Mouse (Mus musculus) hindbrain, embryonic 15.5 days (tissue): ENCODE data around the gene Car4. TPM values are rescaled to one million over a fixed set of nuclear protein-coding genes. Genes with fewer than 3 reads are reported as not detected.

Experiments used
- ATAC-seq: fragments of 200-750 bp; cut with Nextera tagmentation; 2 replicates; pipeline ENCODE4 v1.8.0; 2017; ENCODE audit warnings: low read depth, moderate number of reproducible peaks, moderate TSS enrichment; ENCODE audit not compliant: low FRiP score
- H3K27ac ChIP-seq: fragments of 300-500 bp; sonication (generic); replicated peaks from 2 replicates; pipeline ENCODE4 v1.5.1; 2015; ENCODE audit warnings: mild to moderate bottlenecking, inconsistent platforms
- H3K27me3 ChIP-seq: fragments of 300-500 bp; sonication (generic); 2 replicates; pipeline ENCODE4 v1.6.1; 2015; ENCODE audit warnings: control low read depth, inconsistent platforms
- H3K36me3 ChIP-seq: fragments of 300-500 bp; sonication (generic); 2 replicates; pipeline ENCODE4 v1.6.1; 2015; ENCODE audit warnings: control low read depth, inconsistent platforms
- H3K4me1 ChIP-seq: fragments of 300-500 bp; sonication (generic); replicated peaks from 2 replicates; pipeline ENCODE4 v1.6.1; 2015; ENCODE audit warnings: control low read depth, inconsistent platforms
- H3K4me2 ChIP-seq: fragments of 300-500 bp; sonication (generic); 2 replicates; pipeline ENCODE4 v1.6.1; 2015; ENCODE audit warnings: moderate library complexity, mild to moderate bottlenecking, inconsistent platforms
- H3K4me3 ChIP-seq: fragments of 300-500 bp; sonication (generic); 2 replicates; pipeline ENCODE4 v1.5.1; 2015; ENCODE audit warnings: mild to moderate bottlenecking, inconsistent platforms
- H3K9ac ChIP-seq: fragments of 300-500 bp; sonication (generic); 2 replicates; pipeline ENCODE4 v1.6.1; 2015; ENCODE audit warnings: inconsistent platforms
- H3K9me3 ChIP-seq: fragments of 300-500 bp; sonication (generic); 2 replicates; pipeline ENCODE4 v1.6.1; 2016; ENCODE audit warnings: control low read depth, inconsistent platforms
- WGBS: fragments of 180-500 bp; shearing (Covaris S2); methylation state at CpG from one replicate; pipeline ENCODE4 v1.1.7; 2015; 5-methylcytosine and 5-hydroxymethylcytosine counted together
- polyA plus RNA-seq: library from polyadenylated mRNA; unstranded; fragments of >200 nt; fragmentation: Nextera tagmentation; extraction: Ambion mirVana; gene quantifications from 2 replicates; pipeline ENCODE4 v1.2.1, GENCODE M21; 2015

Car4 gene
- polyA plus RNA-seq, 1 experiment from 2014 or later = 4.1 TPM

DNA sequence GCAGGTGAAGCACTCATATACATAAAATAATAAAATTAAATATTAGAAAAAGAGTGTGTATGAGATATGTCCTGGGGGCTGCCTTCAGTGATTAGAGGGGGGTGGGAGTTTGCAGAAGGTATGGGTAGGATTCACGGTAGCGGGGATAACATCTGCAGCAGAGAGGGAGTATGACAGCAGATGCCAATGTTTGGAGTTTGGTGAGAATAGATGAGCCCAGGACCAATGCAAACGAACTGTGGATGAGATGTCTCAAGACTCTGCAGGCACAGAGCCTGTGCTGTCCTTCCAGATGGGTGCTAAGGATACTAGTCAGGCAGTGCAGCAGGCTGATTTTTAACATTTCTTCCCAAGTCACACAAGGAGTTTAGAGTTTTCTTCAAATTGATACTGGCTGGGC lies 19.1 kb downstream of the Car4 start:
- Histone ChIP-seq H3K4me2 (no peak overlapping the region), H3K4me1 (no peaks in the 10 kb centered on the region), H3K9ac (no peak overlapping the region), H3K9me3 (no peaks in the 10 kb centered on the region), H3K27ac (no peak overlapping the region), H3K27me3 (no peaks in the 10 kb centered on the region), H3K36me3 (no peaks in the 10 kb centered on the region), H3K4me3 (no peak overlapping the region)
- ATAC-seq = no peak
- 81% methylated on average over 3 of the region's 3 CpGs for WGBS

DNA sequence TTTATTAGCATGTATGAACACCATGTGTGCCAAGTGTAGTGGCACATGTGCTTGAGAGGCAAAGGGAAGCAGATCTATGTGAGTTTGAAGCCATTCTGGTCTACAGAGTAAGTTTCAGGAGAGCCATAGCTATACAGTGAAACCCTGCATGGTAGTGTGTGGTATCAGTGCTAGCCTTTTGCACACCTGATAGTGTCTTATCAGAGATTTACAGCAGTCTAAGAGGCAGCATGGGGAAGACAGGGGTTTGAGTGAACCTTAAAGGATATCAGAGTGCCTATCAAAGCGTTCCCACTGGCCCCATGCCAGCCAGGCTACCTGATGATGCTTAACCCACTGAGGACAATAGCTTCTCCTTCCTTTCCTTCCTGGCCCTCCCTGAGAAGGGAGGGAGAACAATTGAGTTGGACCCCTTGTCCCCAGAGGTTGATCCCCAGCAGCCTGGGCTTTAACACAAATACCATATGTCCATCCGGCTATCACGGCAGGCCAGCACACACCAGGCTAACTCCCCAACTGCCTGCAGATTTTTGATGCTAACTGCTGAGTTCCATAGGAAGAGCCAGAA lies 19.9 kb downstream of the Car4 start:
- H3K27ac ChIP-seq = no peak overlapping the region
- H3K4me2 ChIP-seq = no peak overlapping the region
- H3K9me3 ChIP-seq = no peaks in the 10 kb centered on the region
- H3K36me3 ChIP-seq = no peaks in the 10 kb centered on the region
- no peaks in the 10 kb centered on the region for H3K27me3 ChIP-seq
- no peak for ATAC-seq
- WGBS = 86% methylated on average over 3 of the region's 3 CpGs
- H3K9ac ChIP-seq = no peak overlapping the region
- no peaks in the 10 kb centered on the region for H3K4me1 ChIP-seq
- H3K4me3 ChIP-seq = no peak overlapping the region

DNA sequence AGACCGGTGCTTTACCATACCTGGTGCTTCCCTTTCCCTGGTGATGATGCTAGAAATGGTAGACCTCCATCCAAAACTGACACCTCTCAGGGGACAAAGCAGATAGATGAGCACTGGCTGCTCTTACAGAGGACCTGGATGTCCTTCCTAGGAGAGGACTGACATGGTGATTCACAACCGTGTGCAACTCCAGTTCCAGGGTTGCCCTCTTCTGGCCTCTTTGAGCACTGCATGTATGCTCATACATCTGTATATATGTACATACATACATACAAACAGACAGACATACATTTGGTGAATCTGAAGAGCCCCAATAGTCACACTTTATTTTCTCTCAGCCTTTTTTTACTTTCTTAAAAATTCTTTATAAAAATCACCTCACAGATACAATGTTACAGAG lies 20.5 kb downstream of the Car4 start:
- H3K27me3 ChIP-seq = no peaks in the 10 kb centered on the region
- no peak overlapping the region for H3K4me2 ChIP-seq
- H3K36me3 ChIP-seq = no peaks in the 10 kb centered on the region
- H3K4me1 ChIP-seq = no peaks in the 10 kb centered on the region
- no peak overlapping the region for H3K4me3 ChIP-seq
- ATAC-seq = no peak
- WGBS = 47% methylated on average over 2 of the region's 2 CpGs
- no peak overlapping the region for H3K27ac ChIP-seq
- H3K9ac ChIP-seq = no peak overlapping the region
- no peaks in the 10 kb centered on the region for H3K9me3 ChIP-seq

DNA sequence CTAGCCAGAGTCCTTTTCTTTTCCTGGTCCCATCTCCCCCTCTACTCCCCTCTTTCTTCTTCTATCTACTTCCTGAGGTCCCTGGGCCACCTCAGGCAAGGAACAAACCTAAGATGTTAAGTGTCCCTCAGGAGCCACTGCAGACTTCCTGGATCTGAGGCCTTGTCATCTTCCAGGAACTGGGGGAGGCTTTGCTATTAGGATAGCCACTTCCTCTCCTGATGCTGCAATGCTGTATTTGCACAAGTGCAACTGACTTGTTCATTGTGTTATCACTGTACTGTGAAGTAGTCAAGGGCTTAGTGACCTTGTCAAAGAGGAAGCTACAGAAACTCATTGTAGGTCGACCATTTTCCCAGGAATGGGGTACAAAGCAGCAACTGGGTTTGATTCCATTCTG lies 21.8 kb downstream of the Car4 start:
- Histone ChIP-seq H3K27ac (no peak overlapping the region), H3K4me1 (no peaks in the 10 kb centered on the region), H3K9me3 (no peaks in the 10 kb centered on the region), H3K4me3 (no peak overlapping the region), H3K36me3 (peaks cover 6% of the 10 kb centered on the region; the same call in 1 of the 2 replicates), H3K4me2 (no peak overlapping the region), H3K9ac (no peak overlapping the region), H3K27me3 (no peaks in the 10 kb centered on the region)
- no peak for ATAC-seq
- 33% methylated on average over 1 of the region's 1 CpGs for WGBS

DNA sequence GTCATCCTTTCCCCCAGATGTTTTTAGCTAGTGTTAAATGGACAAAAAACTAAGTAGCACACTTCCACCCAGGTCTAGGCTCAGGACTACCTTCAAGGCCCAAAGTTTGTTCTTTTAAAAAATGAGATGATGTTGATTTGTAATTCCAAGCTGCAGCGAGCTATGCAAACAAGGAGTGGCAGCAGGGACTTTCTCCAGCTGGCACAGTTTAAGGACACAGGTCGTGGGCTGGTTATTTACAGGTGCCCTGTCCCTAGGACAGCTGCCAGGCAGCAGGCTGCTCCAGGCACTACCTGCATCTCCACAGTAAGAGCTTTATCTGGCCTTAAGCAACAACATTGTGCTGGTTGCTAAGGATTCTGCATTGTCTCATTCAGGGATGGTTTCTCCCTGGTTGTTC lies 23.1 kb downstream of the Car4 start:
- ATAC-seq = no peak
- 75% methylated on average over 2 of the region's 2 CpGs for WGBS
- Histone ChIP-seq H3K4me2 (no peak overlapping the region), H3K9me3 (no peaks in the 10 kb centered on the region), H3K36me3 (peaks cover 15% of the 10 kb centered on the region), H3K27me3 (no peaks in the 10 kb centered on the region), H3K4me1 (no peaks in the 10 kb centered on the region), H3K4me3 (no peak overlapping the region), H3K9ac (no peak overlapping the region), H3K27ac (no peak overlapping the region)

DNA sequence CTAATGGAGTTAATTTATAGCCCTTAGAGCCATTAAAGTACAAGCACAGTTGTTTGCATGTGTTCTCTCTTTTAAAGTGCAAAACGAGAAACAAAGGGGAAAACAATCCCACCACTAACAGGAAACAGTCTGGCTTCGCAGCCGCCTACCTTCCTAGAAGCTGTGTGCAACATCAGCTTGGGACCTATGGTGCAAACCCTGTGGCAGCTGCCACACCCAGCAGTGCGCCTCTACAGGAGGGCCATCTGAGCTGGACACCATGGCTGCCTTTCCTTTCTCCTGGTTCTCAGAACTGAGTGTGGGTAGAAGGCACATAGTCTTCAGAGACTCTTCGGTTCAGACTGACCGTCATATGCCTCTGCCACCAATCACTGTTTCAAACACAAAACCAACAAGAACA lies 27.8 kb downstream of the Car4 start:
- Histone ChIP-seq H3K36me3 (peaks cover 41% of the 10 kb centered on the region), H3K9ac (no peak overlapping the region), H3K27ac (no peak overlapping the region), H3K4me3 (no peak overlapping the region), H3K4me2 (no peak overlapping the region), H3K27me3 (no peaks in the 10 kb centered on the region), H3K9me3 (no peaks in the 10 kb centered on the region), H3K4me1 (no peaks in the 10 kb centered on the region)
- ATAC-seq = no peak
- 87% methylated on average over 6 of the region's 6 CpGs for WGBS

DNA sequence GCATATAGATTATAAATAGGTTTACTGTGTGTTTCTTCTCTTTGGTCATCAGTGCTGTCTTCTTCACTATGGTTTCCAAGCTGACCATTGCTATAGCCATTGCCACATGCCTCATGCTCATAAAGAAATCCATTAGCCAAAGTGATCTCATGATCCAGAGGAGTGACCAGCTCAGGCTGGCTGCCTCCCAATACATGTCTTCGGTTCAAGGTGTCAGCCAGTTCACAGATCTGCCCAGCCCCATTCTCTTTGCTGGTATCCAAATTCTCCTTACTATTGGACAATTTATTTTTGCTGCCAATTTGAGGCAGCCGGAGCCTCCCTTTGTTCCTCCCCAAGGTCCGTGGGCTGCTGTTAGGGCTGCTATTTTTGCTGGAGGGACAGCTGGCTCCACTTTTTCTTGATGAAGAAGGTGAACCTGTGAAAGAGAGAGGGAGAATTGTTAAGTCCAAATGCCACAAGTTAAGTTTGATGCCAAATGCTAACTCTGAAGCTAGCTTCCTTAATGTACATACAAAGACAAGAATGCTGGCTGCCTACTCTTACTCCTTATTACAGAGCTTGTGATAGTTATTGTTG lies 30.8 kb downstream of the Car4 start:
- no peaks in the 10 kb centered on the region for H3K27me3 ChIP-seq
- H3K4me2 ChIP-seq = no peak overlapping the region
- H3K27ac ChIP-seq = no peak overlapping the region
- WGBS = 97% methylated on average over 3 of the region's 3 CpGs
- H3K9me3 ChIP-seq = no peaks in the 10 kb centered on the region
- no peak for ATAC-seq
- no peak overlapping the region for H3K9ac ChIP-seq
- H3K4me1 ChIP-seq = no peaks in the 10 kb centered on the region
- peaks cover 57% of the 10 kb centered on the region for H3K36me3 ChIP-seq
- no peak overlapping the region for H3K4me3 ChIP-seq

DNA sequence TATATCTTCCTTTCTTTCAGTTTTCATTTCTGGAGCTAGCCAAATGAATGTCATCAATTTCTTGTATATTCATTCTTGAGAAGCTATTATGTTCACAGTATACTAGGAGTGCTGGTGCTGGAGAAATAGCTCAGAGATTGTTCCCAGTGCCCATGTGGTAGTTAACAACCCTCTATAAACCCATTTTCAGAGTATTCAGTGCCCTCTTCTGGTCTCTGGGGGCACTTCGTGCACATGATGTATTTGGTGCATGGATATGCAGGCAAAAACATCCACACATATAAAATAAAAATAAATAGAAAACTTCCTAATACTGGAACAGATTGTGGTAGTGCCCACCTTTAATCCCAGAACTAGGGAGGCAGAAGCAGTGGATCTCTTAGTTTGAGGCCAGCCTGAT lies 35.4 kb downstream of the Car4 start:
- Histone ChIP-seq H3K4me2 (no peak overlapping the region), H3K9ac (no peak overlapping the region), H3K27ac (no peak overlapping the region), H3K4me3 (no peak overlapping the region), H3K4me1 (no peaks in the 10 kb centered on the region), H3K27me3 (no peaks in the 10 kb centered on the region), H3K9me3 (no peaks in the 10 kb centered on the region), H3K36me3 (peaks cover 60% of the 10 kb centered on the region)
- no peak for ATAC-seq
- WGBS = 84% methylated on average over 1 of the region's 1 CpGs

DNA sequence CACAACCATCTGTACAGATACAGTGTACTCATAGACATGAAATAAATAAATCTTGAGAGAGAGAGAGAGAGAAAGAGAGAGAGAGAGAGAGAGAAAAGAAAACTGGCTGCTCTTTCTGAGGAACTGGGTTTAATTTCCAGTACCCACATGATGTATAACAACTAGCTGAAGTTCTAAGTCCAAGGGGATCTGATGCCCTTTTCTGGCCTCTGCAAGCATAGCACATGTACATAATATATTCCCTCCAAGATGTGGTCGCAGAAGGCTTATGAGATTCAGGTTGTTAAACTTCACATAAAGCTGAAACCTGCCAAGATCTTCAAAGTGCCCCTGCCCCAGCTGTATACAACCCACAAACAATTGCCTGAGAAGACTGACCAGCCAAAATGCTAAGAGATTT lies 37.7 kb downstream of the Car4 start:
- H3K4me3 ChIP-seq = no peak overlapping the region
- WGBS = 96% methylated on average over 1 of the region's 1 CpGs
- H3K4me2 ChIP-seq = no peak overlapping the region
- no peaks in the 10 kb centered on the region for H3K4me1 ChIP-seq
- no peaks in the 10 kb centered on the region for H3K9me3 ChIP-seq
- H3K27ac ChIP-seq = no peak overlapping the region
- no peak for ATAC-seq
- H3K36me3 ChIP-seq = peaks cover 48% of the 10 kb centered on the region
- no peaks in the 10 kb centered on the region for H3K27me3 ChIP-seq
- H3K9ac ChIP-seq = no peak overlapping the region

DNA sequence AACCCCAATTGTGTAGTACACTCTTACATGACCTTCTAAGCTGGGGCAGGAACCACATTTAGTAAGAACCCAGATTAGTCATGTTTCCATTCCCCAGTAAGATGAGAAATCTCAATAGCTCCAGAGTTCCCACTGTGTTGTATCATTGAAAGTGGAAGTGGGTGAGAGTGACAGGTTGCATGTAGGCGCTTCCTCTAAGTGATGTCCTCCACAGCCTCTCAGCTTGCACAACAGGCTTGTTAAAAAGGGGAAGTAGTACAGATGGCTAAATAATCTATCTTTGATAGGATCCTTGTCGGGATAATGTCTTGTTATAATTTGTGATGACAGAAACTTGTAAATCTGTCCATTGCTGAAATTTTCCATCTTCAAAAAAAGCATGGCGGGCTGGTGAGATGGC lies 46.0 kb downstream of the Car4 start:
- no peak for ATAC-seq
- Histone ChIP-seq H3K9me3 (no peaks in the 10 kb centered on the region), H3K27me3 (no peaks in the 10 kb centered on the region), H3K4me1 (no peaks in the 10 kb centered on the region), H3K36me3 (peaks cover 39% of the 10 kb centered on the region), H3K27ac (no peak overlapping the region), H3K9ac (no peak overlapping the region), H3K4me3 (no peak overlapping the region), H3K4me2 (no peak overlapping the region)
- 94% methylated on average over 3 of the region's 3 CpGs for WGBS

DNA sequence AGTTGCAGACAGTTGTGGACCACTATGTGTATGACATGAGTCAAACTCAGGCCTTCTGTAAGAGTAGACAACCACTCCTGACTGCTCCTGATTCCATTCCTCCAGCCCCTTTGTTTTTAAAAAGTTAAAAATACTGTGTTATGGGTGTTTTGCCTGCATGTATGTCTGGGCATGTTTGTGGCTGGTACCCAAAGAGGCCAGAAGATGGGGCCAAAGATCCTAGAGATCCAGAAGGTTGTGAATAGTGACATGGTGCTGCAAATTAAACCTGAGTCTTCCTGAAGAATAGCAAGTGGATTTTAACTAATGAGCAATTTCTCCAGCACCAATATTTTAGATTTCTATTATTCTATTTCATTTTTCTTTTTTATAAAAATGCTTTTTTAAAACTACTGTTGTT lies 55.5 kb downstream of the Car4 start:
- Histone ChIP-seq H3K27ac (no peak overlapping the region), H3K4me3 (no peak overlapping the region), H3K4me1 (no peaks in the 10 kb centered on the region), H3K4me2 (no peak overlapping the region), H3K9ac (no peak overlapping the region), H3K36me3 (peaks cover 35% of the 10 kb centered on the region), H3K9me3 (no peaks in the 10 kb centered on the region), H3K27me3 (no peaks in the 10 kb centered on the region)
- no peak for ATAC-seq
